Mouse (Mus musculus) erythroblast, embryonic 14.5 days (primary cell): ENCODE results near the gene Esam. TPM values are rescaled to one million over a fixed set of nuclear protein-coding genes. Genes with fewer than 3 reads are reported as not detected.

Experiments
- H3K27me3 ChIP-seq: 2 replicates; pipeline ENCODE4 v1.6.1; 2012; ENCODE audit warnings: inconsistent platforms; ENCODE audit not compliant: control insufficient read depth
- H3K36me3 ChIP-seq: 2 replicates; pipeline ENCODE4 v1.6.1; 2012; ENCODE audit warnings: mild to moderate bottlenecking, inconsistent platforms; ENCODE audit not compliant: control insufficient read depth
- H3K4me1 ChIP-seq: 2 replicates; pipeline ENCODE4 v1.6.1; 2012; ENCODE audit warnings: inconsistent platforms; ENCODE audit not compliant: control insufficient read depth
- H3K4me3 ChIP-seq: replicated peaks from 2 replicates; pipeline ENCODE3; 2012; ENCODE audit warnings: moderate library complexity, mild to moderate bottlenecking, inconsistent platforms
- H3K9me3 ChIP-seq: 2 replicates; pipeline ENCODE4 v1.6.1; 2012; ENCODE audit warnings: low read length, inconsistent platforms, mixed read lengths; ENCODE audit not compliant: control insufficient read depth
- GATA1 ChIP-seq: IDR thresholded peaks from 2 replicates; pipeline ENCODE4 v1.6.1; 2012; ENCODE audit warnings: low read length, inconsistent platforms, mixed read lengths
- TAL1 ChIP-seq: IDR thresholded peaks from 3 replicates; pipeline ENCODE4 v1.6.1; 2012; ENCODE audit warnings: low read length, inconsistent platforms, mixed read lengths
- polyA plus RNA-seq: library from polyadenylated mRNA; stranded (reverse); fragments of >175 nt; gene quantifications from 2 replicates; pipeline ENCODE4 v1.2.3, GENCODE M21; 2012

The Esam gene
- polyA plus RNA-seq, 1 experiment, result not detected

DNA sequence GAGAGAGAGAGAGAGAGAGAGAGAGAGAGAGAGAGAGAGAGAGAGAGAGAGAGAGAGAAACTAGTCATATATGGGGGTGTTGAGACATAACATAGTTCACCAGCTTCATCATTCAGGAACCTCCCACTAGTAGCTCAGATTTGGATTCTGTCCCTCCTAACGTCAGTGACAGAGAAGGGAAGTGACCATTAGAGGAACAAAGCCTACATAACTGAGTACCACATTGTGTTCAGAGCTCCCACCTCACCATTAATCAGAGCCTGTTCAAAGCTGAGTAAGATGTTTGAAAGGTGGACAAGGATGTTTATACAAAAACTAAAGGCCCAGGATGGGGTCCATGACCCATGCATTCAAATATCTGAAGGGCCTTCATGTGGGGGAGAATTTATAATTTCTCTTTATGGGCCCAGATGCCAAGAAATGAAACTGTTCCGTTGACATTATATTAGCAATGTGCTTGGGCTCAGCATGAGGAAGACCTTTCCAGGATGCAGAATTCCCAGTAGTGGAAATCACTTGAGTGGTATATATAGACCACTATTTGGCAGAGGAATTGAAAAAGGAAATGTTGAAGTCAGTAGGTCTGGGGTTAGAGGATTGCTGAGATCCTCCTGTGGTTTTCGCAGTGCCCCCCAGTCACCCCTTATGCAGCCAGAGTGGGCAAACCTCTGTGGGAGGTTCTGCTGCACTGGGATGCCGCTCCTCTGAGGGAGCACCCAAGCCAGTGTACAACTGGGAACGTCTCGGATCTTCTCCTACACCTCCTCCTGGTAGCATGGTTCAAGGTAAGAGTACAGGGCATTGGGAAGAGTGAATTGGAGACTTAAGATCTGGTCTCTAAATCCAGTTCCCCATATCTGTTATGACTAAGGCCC, 13.1 kb downstream of the Esam start:
- TF ChIP-seq GATA1 (no peak), TAL1 (no peak)
- no peaks in the 10 kb centered on the region for H3K36me3 ChIP-seq
- H3K4me1 ChIP-seq, result peaks cover 13% of the 10 kb centered on the region
- peaks cover 9% of the 10 kb centered on the region for H3K27me3 ChIP-seq
- H3K4me3 ChIP-seq, result no peak overlapping the region
- H3K9me3 ChIP-seq, result no peaks in the 10 kb centered on the region

DNA sequence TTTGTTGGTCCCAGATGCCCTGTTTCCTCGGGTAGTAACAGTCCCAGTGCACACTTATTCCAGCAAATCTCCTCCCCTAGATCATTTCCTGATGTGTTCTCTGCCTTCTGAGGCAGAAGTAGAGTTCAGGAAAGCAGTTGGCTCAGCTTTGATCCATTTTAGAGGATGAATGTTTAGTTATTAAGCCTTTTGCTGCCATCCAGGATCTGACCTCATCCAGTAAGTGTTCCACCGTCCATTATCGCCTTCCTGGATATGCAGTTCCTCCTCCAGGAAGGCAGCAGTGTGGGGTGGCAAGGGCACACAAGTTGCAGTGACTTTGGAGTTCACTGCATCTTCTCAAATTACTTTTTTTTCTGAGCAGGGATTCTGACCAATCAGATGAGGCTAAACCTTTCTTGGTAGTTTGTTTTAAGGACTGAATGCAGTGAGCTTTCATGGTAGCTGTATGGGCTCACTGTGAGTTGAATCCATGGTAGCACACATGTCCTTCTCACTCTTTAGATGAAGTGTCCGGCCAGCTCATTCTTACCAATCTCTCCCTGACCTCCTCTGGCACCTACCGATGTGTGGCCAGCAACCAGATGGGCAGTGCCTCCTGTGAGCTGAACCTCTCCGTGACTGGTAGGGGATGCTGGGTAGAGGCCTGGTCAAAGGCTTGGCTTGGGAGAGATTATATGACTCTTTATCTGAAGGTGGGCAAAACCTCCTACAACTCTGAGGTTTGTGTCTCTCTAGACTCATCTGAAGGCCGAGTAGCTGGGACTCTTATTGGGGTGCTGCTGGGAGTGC, 14.2 kb downstream of the Esam start:
- H3K4me3 ChIP-seq, result no peak overlapping the region
- no peaks in the 10 kb centered on the region for H3K36me3 ChIP-seq
- peaks cover 13% of the 10 kb centered on the region for H3K4me1 ChIP-seq
- TF ChIP-seq TAL1 (no peak), GATA1 (no peak)
- peaks cover 12% of the 10 kb centered on the region for H3K27me3 ChIP-seq
- H3K9me3 ChIP-seq, result no peaks in the 10 kb centered on the region

DNA sequence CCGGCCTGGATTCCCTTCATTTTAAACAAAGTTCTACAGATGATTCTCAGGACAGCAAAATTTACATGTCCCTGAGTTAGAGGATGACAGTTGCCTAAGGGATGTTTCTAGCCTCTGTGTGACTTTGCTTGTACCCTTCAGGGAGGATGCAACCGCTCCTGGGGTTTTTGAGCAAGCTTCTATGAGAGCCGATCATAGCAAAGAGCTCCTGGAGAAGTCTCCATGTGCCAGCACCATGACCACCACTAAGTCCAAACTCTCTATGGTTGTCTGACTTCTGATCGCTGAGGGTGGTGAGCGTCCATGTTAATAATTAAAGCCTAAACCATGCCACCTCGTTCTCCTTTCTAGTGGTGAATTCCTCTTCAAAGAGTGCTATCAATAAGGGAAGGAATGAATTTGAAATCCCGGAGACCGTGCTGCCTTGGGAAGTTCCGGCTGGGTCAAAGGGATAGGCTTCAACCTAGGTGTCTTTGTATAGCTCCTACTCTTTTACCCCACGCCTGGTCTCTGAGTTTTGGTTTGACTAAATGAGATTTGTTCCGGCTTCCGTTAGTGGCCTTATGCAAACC, 16.1 kb downstream of the Esam start:
- Histone ChIP-seq H3K4me1 (peaks cover 13% of the 10 kb centered on the region), H3K36me3 (no peaks in the 10 kb centered on the region)

DNA sequence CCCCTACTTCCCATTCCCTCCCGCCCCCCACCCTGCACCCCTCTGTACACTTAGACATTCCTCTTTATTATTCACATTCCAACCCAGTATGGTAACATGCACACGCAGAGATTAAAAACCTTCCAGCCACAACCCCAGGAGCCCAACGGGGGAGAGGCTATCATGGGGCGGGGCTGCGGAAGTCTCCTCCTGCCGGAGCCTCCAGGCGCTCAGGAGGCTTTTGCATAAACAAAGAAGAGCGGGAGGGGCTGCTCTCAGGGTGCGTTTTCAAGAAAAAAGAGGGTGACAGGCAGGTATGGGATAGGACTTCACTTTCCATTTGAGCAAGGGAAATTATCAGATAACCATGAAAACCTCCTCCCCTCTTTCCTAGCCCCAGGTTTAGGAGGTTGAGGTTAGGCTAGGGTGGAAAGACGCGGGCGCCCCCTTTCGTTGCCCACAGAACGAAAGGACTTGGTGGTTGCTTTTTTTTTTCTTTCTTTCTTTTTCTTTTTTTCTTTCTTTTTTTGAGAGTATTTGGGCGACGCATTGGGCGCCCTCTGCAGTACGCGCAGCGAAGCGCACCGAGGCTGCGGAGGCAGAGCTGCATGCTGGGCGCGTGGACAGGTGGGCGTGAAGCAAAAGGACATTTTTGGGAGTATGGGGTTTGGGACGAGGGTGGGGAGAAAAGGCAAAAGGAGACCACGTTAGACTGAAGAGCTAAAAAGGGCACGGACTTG, 16.7 kb downstream of the Esam start:
- H3K9me3 ChIP-seq, result no peaks in the 10 kb centered on the region
- no peaks in the 10 kb centered on the region for H3K36me3 ChIP-seq
- peak overlapping the region; percentile 59 for H3K4me3 ChIP-seq
- peaks cover 13% of the 10 kb centered on the region for H3K4me1 ChIP-seq
- H3K27me3 ChIP-seq, result peaks cover 12% of the 10 kb centered on the region
- no peak for TF ChIP-seq TAL1
- TF ChIP-seq GATA1, result no peak

More for the DNA sequence above, 16.1 kb downstream of the Esam start:
- TF ChIP-seq GATA1, result no peak
- Histone ChIP-seq H3K27me3 (peaks cover 12% of the 10 kb centered on the region), H3K4me3 (peak overlapping the region; percentile 59), H3K9me3 (no peaks in the 10 kb centered on the region)

DNA sequence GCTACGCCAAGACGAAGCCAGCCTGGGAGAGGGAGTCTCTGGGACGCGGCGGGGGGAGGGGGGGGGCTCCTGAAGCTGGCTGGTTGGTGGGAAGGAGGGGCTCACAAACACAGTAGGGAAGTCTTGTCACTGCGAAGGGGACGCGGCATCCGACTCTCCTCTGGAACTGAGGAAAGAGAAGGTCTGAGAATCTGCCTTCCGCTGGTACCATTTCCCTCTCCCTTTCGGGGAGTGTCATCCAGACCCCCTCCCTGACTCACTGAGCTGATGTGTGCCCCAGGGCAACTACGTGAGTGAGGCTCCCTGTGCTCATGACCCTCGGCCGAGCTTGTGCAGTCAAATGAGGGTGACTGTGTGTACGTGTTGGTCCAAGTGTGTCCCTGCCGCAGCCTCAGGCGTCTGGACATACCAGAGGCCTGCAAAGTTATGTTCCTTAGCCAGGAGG, 17.3 kb downstream of the Esam start:
- H3K27me3 ChIP-seq, result peaks cover 14% of the 10 kb centered on the region
- peak overlapping the region; percentile 59 for H3K4me3 ChIP-seq
- H3K4me1 ChIP-seq, result peaks cover 13% of the 10 kb centered on the region
- TF ChIP-seq GATA1 (no peak), TAL1 (no peak)
- H3K36me3 ChIP-seq, result no peaks in the 10 kb centered on the region
- H3K9me3 ChIP-seq, result no peaks in the 10 kb centered on the region

DNA sequence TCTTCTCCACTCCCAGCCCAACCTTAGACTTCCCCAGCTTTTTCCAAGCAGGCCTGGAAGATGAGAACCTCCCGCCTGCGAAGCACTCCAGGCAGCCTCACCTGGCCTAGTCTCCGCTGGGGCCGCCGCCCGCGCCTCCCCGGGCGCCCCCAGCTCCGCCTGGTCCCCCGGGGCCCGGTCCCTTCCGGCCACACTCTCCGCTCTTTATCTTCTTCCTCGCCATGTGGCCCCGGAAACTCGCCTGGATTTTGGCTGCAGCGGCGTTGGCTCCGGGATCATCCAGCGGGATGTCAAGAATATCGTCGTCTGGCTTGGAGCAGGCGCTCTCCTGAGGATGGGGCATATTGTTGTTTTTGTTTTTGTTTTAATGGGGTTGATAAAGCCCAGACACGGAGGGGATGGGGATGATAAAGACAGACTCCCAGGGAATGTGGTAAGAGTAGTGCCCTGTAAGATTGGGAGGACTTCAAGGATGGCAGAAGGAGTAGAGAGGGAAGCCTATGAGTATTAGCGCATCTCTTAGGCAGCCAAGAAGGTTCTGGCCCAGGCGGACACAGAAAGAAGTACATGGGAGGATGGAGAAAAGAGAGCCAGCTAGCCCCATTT, 18.1 kb downstream of the Esam start:
- H3K4me1 ChIP-seq, result peaks cover 15% of the 10 kb centered on the region
- peaks cover 21% of the 10 kb centered on the region for H3K27me3 ChIP-seq
- H3K36me3 ChIP-seq, result no peaks in the 10 kb centered on the region
- no peaks in the 10 kb centered on the region for H3K9me3 ChIP-seq
- H3K4me3 ChIP-seq, result no peak overlapping the region
- TF ChIP-seq TAL1 (no peak), GATA1 (no peak)

DNA sequence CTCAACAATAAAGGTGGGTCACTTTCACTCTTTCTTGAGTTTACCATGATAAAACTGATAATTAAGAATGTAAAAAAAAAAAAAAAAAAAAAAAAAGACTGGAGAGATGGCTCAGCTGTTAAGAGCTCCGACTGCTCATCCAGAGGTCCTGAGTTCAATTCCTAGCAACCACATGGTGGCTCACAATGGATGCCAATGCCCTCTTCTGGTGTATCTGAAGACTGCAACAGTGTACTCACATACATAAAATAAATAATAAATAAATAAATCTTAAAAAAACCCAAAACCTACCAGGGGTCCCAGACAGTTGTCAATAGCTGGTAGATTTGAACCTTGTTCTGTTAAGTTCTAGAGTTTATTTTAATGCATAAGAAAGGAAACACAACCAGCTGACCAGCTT, 19.0 kb downstream of the Esam start:
- Histone ChIP-seq H3K4me1 (peaks cover 18% of the 10 kb centered on the region), H3K4me3 (no peak overlapping the region), H3K27me3 (peaks cover 30% of the 10 kb centered on the region), H3K36me3 (no peaks in the 10 kb centered on the region), H3K9me3 (no peaks in the 10 kb centered on the region)
- TF ChIP-seq TAL1 (no peak), GATA1 (no peak)

DNA sequence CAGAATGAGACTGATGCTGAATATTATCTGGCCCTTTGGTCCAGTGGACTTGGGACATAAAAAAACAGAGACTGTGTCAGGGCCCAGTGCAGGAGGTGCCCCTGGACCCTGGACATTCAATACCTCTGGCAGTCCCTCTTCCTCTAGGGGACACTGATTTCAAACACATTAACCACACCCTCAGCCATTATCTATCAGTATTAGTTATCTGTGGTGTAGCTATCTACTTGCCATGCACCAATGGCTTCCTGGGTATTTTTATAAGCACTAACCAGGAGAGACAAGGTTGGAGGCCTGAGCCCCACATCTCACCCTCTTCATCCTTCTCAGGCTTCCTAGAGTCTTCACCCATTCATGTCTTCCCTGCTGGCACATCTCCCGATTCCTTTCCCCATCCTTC, 22.6 kb downstream of the Esam start:
- Histone ChIP-seq H3K9me3 (no peaks in the 10 kb centered on the region), H3K4me3 (no peak overlapping the region), H3K36me3 (no peaks in the 10 kb centered on the region), H3K4me1 (peaks cover 39% of the 10 kb centered on the region), H3K27me3 (peaks cover 40% of the 10 kb centered on the region)
- TF ChIP-seq TAL1 (no peak), GATA1 (no peak)
